Mouse (Mus musculus): ENCODE measurements at regions not wholly inside any gene's neighbourhood (a gene's known extent, or its start where the extent isn't known, plus 50 kb on each side); places are given as distances from the start of the nearest gene placed in this dataset.
"Not testable (repeated sequence)": the region's sequence is repeated elsewhere in the genome, so short reads cannot be mapped to it uniquely, and the experiment has no call there.

DNA sequence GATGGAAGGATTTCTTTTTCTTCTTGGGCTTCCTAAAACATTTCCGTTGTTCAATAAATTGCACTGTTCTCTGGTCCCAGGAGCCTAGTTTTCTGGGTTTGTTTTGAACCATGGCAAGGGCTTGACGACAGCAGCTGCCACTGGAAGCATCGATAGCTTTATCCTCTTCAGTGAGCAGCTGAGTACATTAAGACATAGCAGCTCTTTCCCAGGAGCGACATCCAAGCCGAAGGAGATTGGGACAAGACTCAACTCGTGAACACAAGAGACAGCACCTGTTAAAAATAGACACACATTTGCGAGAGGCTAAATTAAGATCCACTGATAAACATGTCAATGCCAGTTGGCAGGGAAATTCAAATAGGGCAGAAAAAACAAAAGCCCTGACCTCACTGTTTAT, 194.7 kb upstream of the Rhobtb1 start:
- no peak for DNase-seq (ENCODE audit: low spot score in 2 of 2)

DNA sequence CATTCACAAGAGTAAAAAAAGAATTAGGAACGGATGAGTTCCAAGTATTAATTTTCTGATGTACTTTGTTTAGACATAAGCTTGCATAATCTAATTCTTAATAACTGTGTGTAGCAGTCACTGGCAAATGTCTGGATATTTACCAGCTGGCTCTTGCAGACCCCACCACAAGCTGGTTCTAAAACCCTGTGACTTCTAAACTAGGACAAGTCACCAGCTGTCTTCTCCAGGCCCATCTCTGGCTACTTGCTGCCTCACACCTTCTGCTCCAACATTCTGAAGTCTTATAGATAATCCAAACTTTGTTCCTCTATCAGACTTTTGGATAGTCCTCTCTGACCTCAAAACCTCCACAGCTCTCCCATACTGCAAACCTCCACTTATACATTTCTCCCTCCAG, 189.9 kb upstream of the Rhobtb1 start:
- DNase-seq (ENCODE audit: low spot score in 2 of 2) = no peak

DNA sequence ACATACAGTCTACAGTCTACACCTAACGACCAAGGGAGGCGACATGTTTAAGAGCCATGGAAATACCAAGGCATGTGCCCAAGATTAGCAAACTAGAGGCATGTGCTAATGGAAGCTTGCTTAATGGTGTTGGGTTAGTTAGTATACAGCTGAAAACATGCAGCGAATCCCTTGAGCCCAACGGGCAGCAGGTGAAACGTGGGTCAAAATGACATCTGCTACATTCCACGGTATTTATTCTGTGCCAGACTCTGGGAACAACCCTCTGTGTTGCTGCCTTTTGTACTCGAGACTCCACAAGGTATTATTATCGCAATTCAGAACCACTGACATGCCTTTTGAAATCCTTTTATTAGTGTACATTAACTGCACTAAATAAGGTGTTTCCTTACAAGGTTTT, 188.1 kb upstream of the Rhobtb1 start:
- no peak for DNase-seq (ENCODE audit: low spot score in 2 of 2)

DNA sequence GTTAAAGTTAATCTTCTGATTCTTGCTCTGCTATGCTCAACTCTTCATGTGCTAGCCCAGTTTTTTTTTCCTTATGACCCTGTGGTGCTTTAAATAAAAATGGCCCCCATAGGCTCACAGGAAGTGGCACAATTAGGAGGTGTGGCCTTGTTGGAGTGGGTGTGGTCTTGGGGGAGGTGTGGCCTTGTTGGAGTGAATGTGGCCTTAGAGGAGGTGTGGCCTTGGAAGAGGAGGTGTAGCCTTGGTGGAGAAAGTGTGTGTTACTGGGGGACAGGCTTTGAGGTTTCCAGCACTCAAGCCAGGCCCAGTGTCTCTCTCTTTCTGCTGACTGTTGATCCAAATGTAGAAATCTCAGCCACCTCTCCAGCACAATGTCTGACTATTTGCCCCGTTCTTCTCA, 186.0 kb upstream of the Rhobtb1 start:
- no peak for DNase-seq (ENCODE audit: low spot score in 2 of 2)

GRCm38 (mm10) chr10:68967976-68968968, 183.0 kb upstream of the Rhobtb1 start:
- DNase-seq (ENCODE audit: low spot score in 2 of 2) = no peak

DNA sequence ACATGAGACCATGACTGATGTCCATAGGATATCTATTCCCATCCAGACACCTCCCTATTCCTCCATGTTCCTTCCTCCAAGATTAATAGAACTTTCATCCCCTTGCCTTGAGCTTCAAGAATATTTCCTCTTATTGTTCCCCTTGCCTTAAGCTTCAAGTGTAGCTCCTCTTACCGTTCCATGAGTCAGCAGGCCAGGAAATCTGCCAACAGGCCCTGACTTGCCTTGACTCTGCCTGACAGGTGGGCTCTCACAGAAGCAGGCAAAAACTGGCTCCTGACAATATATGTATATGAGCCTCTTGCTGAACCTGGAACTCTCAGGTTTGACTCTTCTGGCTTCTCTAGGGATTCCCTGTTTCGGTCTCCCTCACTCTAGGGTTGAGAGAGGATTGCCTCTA, 180.7 kb upstream of the Rhobtb1 start:
- DNase-seq (ENCODE audit: low spot score in 2 of 2) = no peak

DNA sequence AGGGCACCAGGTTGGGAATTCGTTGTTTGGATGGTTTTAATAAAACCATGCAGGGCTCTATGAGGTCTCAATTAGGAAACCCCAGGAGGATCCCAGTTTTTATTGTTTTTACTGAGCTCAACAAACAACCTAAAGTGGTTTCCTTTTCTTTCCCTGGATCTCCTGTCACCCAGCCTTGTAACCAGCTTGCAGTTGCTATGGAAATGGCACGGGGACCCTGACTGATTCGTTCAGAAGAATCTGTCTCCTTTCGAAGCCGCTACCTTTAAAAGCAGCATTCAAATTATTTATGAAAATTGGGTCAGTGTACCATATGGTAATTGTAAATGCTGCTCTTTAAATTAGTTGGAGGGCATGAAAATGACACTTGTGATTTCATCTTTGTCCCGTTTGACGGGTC, 176.5 kb upstream of the Rhobtb1 start:
- no peak for DNase-seq (ENCODE audit: low spot score in 2 of 2)

DNA sequence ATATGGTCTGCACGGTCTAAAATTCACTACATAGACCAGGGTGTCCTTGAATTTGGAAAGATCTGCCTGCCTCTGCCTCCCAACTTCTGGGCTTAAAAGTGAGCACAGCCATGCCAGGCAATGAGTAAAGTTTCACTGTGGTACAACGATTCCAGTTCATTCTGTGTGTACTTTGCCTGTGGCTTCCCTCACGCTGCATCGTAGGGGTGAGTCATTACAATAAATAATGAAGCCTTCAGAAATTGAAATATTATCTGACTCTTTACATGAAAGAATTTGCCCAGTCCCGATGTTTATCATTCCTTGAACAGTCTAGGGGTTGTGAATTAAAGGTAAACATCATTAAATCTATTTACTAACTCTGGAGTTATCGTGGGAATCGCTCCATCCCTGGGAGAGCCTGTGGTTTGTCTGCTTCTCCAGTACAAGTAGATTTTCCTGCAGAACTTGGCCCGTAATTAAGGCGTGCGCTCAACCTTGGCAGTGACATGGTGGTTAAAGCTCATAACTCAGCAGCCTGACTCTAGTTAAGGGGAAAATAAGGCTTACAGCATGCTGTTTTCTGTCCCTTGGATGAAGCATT, 174.7 kb upstream of the Rhobtb1 start:
- DNase-seq (ENCODE audit: low spot score in 2 of 2) = peak in 1 of 2 experiments; percentile 17

DNA sequence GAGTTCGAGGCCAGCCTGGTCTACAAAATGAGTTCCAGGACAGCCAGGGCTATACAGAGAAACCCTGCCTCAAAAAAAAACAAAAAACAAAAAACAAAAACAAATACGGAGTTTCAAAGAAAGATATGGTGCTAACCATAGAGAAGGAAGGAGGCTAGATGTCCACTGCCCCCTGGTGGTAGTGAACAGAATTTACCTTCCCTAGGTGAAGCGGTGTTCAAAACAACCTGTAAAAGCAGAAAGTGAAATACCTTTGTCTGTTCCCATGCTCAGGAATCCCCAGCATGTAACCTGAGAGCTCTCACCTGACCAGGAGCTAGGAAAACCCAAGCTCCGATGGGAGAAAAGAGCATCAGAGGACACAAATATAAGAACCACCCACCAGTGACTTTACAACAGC, 173.1 kb upstream of the Rhobtb1 start:
- peak in 1 of 2 experiments; percentile 29 for DNase-seq (ENCODE audit: low spot score in 2 of 2)

- DNase-seq (ENCODE audit: low spot score in 2 of 2) = no peak
Measured at GRCm38 (mm10) chr10:68979949-68980348, 171.3 kb upstream of the Rhobtb1 start.

DNA sequence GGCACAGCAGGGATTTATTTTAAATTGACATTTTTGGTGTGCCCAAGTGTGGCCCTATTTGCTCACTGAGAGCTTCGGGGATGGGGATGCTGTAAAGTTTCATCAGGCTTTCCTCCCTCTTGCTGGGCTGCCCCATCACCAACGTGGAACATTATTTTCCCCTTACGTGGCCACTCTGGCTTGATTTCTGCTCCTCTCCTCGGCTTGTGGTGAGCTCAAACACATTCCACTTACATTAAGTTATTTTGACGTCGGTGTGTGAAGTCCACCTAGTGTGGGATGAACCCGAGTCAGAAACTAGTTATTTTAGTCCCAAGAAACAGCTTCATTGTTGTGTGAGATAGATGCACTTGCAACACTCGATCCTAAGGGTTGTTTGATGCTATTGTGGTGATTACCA, 168.9 kb upstream of the Rhobtb1 start:
- DNase-seq (ENCODE audit: low spot score in 2 of 2) = no peak

DNA sequence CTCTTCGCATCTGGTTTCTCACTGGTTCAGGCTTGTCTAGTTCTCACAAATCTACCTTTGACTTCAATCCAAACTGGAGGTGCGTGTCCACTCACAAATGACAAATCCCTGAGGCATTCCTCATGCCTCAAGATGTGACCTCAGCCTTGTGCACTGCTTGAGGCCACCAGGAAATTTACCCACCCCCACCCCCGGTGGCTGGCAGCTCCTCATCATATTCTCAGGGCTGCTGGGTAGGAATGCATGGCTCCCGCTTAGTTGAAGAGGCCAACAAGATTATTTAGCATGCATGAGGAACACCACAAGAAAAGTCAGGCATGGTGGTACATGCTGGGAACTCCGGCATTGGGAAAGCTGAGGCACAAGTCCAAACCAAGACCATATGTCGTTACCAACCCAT, 160.7 kb upstream of the Rhobtb1 start:
- no peak for DNase-seq (ENCODE audit: low spot score in 2 of 2)

- no peak for DNase-seq (ENCODE audit: low spot score in 2 of 2)
Measured at GRCm38 (mm10) chr10:68999610-69000009, 151.6 kb upstream of the Rhobtb1 start.

DNA sequence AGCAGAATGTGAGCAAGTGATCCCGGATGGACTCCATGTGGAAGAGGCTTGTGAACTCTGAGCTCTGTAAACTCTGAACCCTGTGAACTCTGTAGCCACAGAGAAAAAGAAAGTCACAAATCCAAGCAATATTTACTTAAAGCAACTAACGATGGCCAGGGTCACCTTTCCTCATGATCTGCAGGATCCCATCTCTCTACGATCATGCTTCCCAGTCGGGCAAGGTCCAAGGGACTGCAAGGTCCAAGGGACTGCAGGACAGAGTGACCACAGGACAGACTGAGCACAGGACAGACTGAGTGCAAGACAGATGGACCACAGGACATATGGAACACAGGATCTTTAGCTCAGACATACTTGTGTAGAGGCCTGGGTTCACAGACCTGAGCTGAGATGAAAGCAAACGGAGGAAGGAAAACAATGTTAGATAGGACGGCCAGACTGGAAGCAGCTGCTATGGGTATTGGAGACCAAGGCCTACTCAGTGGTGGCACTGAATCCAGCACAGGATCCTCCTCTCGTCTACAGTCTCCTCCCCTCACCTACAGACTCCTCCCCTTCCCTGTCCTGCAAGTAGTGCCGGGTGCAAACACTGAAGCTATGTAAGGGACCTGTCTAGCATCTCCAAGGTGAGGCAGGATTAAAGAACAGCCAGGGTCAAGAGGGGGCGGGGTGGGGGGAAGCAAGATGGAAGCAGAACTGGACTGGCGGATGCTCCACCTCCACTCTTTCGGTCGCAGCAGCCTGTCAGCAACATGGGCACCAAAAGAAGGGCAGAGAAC, 149.4 kb upstream of the Rhobtb1 start:
- DNase-seq (ENCODE audit: low spot score in 2 of 2) = no peak

DNA sequence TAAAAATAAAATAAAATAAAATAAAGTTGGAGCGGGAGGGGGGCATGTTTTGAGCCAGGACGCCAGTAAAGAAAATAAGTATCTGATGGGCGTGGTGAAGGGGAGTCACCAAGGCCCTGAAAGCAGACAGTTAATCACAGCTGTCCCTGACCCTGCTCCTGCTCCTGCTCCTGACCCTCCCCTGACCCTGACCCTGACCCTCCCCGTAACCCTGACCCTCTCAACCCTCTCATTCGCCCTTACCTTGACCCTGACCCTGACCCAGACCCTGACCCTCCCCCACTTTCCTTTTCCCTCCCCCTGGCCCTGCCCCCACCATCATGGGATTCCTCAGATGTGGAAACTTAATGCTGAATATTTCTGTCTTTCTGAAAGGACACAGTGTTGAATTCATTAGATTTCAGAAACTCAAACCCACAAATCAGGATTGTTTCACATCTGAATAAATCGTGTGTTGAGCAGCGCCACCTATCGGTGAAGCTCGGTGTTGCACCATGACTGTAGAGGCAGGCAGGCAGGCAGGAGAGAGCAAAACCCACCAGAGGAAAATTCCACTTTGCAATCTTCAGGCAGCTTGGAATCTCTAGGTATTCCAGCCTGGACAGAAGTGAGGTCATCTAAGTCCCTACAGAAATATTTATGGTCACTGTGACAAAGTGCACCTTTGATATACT, 145.9 kb upstream of the Rhobtb1 start:
- peak; percentile 73 to 81 for DNase-seq (ENCODE audit: low spot score in 2 of 2)

DNA sequence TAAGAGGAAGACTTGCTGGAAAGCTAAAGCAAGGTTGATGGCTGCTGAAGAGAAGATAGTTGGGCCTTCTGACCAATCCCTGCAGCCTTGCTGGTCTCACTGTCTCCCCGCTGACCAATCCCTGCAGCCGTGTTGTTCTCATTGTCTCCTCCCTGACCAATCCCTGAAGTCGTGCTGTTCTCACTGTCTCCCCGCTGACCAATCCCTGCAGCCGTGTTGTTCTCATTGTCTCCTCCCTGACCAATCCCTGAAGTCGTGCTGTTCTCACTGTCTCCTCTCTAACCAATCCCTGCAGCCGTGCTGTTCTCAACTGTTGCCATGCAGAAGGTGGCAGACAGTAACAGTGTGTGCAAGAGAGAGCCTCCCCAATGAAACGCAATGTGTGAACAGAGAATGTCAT, 142.6 kb upstream of the Rhobtb1 start:
- not testable (repeated sequence) for DNase-seq (ENCODE audit: low spot score in 2 of 2)

GRCm38 (mm10) chr10:69020811-69021743, 130.2 kb upstream of the Rhobtb1 start:
- no peak for DNase-seq (ENCODE audit: low spot score in 2 of 2)

GRCm38 (mm10) chr10:69033410-69033809, 117.8 kb upstream of the Rhobtb1 start:
- DNase-seq (ENCODE audit: low spot score in 2 of 2) = no peak

- no peak for DNase-seq (ENCODE audit: low spot score in 2 of 2)
Measured at GRCm38 (mm10) chr10:69034390-69035120, 116.7 kb upstream of the Rhobtb1 start.
